Mouse (Mus musculus): ENCODE results near the gene Epha8.

The Epha8 gene

DNA sequence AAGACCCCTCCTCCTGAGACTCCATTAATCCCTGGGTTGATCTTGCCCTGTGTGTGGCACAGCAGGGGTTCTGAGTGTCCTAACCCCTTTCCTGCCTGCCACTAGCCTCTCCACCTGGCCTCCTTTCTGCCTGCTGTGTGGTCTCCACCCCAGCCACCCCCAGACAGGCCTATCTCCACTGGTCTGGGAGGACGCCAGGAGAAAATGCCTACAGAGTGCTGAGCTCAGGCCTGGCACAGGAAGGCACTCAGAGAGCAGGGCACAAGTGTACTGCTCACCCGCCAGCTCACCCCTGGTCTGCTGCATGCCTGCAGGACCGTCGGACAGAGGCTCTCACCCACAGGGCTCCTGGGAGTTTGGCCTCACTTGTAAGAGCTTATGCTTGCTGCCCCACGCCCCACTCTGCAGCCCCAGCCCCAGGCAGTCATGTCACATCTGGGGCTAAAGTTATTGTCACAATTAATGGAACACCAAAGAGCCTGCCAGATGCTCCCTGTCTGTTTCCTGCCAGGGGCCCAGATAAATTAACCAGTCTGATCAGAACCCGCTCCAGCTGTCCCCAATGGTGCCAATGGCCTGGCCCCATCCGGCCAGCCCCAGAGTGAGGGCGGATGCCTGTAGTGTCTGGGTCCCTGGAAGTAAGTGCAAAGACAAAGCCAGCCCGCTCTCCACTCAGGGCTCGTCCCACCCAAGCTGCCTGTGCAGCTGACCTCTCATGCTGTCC lies 7.2 kb downstream of the Epha8 start:
- peak; percentile 84 for DNase-seq

DNA sequence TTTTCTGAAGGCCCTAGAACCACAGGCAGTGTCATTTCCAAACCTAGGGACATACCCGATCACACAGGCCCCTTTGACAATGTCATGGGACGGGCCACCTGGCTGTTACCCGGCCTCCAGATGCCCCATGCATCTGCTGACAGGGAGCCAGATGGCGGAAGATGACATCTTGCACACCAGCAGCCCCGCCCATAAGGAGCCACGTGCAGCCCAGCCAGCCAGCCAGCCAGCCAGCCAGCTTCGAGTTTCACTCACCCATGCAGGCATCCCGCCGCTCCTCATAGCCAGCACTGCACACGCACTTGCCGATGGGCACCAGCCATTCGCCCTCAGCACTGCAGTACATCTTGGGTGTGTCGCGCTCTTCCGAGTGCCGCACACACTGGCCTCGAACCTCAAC lies 11.2 kb downstream of the Epha8 start:
- DNase-seq = peak; percentile 29

DNA sequence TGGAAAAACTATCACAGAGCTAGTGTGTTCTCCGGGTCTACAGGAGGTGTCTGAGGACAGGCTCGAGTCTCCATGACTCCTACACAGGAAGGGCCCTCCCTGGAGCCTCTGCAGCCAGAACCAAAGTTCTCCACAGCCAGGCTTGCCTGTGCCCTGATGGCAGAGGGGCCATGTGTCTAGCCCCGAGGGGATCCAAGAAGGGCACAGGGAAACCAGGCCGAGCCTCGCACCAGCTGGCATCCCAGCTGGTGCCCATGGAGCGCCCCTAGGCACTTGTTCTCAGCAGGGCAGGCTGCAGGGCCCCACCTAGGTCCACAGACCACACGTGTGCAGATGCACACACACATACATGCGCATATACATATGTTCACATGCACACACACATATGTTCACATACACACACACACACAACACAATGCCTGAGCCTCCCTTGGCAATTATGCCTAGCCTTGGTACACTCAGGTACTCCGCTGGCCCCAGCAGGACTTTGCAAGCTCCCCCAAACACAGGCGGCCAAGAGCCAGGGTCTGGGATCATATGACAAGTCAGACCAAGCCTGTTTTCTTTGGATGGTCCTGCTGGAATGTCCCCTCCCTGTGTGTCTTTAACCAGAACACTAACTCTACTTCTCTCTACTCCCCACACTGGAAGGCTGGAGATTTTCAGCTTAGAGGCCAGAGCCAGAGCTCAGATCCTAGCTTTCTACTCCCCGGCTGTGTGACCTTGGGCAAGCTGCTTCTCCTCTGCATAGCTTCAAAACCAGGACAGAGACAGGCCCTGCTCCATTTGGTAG lies 11.9 kb downstream of the Epha8 start:
- peak; percentile 63 for DNase-seq

DNA sequence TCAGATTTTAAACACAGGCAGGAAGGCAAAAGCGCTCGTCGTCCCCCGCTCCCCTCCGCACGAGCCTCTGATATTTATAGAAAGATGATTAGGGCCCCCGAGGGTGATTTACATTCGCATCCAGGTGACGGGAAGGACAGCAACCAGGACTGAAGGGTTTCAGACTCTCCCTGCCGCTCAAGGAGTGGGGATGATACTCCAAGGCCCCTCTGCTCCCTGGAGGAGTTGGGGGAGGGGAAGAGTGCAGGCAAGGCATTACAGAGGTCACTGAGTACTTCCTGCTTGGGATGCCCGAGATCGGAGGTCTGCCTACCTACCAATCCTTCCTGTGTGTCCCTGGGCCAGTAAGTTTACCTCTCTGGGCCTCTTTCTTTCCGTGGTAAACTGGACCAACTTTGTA lies 13.4 kb downstream of the Epha8 start:
- DNase-seq = no peak

DNA sequence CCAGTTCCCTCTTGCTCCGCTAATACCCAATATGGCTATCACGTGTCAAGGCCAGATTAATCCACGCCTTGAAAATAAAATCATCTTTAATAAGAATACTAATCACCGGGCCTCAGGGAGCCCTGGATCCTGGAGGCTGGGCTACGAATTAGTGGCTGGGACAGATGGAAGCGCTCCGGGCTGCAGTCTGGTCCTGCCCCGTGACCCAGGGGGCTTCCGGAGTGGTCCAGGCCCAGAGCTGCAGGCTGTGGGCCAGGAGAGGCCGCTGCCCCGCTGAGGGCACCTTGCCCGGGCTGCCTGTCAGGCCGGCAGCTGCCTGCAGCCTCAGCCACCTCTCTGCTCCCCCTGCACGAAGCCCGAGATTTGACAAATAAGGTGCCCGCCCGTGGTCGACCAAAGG lies 13.9 kb downstream of the Epha8 start:
- DNase-seq = peak; percentile 86

DNA sequence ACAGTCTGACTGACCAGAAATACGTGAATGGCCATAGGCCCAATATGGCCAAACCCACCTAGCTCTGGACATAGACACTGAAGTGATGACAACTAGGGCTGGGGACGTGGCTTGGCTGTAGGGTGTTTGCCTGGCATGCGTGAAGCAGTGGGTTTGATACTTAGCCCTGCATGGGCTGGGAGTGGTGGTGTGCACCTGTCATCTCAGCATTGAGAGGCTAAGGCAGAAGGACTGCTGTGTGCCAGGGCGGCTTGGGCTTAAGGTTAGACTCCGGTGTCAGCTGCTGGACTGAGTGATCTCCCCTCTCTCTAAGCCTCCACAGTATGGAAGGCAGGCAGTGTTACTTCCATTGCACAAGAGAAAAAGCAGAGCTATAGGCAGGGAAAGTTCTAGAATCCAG lies 18.7 kb downstream of the Epha8 start:
- DNase-seq = peak; percentile 18

DNA sequence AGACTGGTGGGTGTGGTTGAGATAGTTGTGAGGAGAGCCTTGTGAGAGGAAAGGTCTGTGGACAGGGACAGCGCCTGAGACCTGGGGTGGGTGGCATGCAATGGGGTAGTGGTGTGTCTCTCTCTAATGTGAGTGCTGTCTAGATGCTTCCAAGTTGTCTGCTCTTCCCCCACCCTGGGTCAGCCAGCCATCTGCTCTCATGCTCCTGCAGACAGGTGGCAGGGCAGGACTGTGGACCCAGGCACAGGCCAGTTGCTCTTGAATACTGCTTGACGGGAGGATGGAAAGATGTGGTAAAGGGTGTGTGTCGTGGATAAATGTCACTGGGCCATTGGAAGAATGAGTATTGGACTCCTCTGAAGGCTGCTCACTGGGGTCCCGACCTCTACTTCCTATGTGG lies 19.3 kb downstream of the Epha8 start:
- DNase-seq = peak; percentile 80

DNA sequence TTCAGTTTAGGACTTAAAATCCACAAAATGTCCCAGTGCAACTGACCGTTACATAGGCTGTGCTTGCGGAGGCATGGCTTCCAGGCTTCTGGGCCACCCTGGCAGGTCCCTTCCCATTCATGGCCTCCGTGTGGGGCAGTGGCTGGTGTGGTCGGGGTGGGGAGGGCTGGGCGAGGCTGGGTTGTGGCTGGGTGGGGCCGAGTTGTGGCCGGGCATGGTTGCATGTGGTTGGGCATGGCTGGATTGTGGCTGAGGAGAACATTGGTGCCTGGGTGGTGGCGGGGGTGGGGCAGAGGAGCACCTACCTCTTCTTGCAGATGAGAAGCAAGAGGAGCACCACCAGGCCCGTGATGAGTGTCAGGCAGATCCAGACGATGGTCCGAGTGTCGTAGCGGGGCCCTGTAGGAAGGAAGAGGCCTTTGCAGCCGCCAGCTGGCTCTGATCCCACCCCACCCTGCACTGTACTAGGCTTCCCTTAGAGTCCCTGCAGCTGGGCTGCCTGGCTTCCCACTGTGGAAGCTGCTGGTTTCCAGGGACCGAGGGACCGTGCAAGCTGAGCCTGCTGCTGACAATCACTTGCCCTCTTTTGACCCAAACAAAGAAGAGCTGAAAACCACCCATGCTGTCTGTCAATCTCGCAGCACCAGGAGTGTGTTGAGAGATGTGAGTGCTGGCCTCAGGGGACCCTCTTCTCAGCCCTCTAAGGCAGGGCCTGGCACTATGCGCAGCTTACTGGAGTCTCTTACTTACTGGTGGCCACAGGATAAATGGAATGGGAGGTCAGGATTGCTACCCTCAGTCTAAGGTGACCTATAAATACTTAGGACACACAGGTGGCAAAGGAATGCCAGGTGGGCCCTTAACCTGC lies 21.6 kb downstream of the Epha8 start:
- DNase-seq = no peak

DNA sequence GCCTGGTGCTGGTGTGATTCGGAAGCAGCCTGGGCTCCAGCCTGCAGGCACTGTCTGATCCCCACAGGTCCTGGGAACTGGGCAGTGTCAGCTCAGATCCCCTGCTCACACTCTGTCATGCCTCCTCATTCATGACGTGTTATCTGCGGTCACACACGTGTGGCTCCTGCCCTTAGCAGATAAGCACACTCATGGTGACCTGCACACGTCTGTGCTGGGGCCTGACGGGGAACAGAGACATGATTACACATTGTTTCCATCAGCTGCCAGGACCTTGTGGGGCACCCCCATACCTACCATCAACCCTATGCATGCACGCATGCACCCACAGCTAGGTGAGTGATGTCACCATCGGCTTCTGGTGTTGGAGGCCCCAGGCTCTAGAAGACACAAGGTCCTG lies 26.1 kb downstream of the Epha8 start:
- DNase-seq = no peak

DNA sequence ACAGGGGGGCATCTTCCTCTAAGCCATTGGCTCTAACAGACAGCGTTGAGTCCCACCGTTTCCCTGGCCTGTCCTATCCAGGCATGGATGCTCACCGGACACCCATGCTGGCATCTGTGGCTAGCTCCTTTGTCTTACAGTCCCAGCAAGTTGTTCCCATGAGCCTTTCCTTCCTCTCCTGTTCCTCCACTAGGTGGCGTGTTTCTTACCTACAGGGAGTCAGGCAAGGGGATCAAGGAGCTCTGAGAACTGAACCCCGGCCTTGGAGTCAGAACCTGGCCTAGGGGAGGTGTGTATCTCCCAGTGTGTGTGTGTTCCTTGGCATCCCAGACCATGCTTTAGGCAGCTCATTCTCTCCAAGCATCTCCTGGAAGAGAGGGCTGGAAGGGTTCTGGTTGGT lies 27.7 kb downstream of the Epha8 start:
- peak; percentile 67 for DNase-seq

DNA sequence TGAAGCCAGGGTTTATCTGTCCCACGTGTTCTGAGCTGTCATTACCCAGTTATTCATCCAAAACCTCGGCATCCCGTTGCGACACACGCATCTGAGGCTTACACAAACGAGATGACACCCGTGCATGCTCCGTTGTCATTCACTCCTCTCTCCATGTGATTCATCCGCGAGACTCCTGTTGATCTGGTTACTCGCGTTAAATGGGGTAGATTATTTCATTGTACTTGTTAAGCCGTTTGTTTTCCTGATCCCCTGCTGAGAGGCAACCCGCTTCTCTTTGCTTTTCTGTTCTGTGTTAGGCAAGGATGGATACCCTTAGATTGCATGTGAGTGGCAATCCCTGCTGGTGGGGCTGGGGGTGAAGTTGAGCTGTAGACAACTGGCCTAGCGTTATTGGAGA lies 30.8 kb downstream of the Epha8 start:
- no peak for DNase-seq

DNA sequence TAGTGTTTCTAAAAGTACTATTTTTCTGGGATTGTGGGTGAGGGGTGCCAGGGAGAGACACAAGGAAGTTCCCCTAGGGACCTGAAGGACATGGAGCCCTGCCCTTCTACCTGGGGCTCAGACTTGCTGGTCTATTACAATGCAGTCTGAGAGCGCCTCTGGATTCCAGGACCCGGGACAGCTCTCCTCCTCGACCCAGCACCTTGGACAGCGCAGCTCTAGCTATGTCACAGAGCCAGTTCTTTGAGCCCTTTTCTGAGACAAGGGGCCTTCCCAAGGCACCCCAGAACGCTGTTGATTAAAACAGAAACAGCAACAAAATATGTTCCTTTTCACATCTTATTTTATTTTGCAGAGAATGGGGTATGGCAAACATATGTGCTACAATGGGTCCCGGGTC lies 32.1 kb downstream of the Epha8 start:
- DNase-seq = no peak

DNA sequence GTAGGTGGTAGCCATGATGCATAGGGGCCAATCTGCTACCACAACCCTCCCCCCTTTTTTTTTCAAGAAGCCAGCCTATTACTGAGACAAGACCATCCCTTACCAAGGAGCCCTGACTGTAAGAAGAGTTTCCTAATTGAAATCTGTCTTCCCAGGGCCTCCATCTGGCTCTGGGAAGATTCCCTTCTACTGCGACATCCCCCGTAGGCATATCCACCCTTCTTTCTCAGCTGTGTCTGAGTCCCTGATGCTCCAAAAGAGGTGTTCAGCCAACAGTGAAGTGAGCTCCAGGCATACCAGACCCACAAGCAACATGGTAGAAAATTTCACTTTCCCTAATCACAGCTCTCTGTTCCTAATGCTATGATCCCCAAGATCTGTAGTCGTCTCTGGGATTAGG lies 37.1 kb downstream of the Epha8 start:
- DNase-seq = no peak

DNA sequence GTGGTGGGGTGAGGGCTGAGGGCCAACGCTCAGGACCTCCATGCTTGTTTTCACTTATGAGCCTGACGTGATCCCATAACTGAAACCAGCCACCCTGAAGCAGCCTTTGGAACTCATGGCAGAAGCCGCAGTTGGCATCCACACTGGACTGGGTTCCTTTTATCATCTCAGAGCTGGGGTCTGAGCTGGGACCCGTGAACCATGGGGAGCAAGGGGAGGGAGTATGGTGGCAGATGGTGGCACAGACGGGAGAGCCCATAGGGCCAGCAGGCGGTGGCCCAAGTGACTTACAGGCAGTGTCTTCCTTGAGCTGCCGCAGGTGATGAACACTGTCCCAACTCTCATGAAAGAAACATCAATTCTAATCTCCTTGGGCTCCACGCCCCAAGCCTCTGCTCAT lies 37.8 kb downstream of the Epha8 start:
- DNase-seq = no peak

DNA sequence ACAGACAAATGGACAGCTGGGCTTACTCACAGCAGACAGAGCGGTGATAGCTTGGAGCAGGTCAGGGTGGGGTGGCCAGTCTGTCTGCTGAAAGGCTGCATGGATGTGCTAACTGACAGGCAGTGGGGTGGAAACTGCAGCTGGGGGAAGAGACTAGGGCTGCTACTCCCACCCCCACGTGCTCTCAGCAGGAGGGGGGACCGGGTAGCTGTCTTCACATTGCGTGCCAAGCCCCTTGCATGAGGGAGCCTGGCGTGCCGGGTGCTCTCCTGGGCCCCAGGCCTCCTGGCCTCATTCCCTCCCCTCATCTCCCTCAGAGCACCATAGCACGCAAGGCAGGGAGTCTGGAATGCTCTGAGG lies 39.5 kb downstream of the Epha8 start:
- no peak for DNase-seq

DNA sequence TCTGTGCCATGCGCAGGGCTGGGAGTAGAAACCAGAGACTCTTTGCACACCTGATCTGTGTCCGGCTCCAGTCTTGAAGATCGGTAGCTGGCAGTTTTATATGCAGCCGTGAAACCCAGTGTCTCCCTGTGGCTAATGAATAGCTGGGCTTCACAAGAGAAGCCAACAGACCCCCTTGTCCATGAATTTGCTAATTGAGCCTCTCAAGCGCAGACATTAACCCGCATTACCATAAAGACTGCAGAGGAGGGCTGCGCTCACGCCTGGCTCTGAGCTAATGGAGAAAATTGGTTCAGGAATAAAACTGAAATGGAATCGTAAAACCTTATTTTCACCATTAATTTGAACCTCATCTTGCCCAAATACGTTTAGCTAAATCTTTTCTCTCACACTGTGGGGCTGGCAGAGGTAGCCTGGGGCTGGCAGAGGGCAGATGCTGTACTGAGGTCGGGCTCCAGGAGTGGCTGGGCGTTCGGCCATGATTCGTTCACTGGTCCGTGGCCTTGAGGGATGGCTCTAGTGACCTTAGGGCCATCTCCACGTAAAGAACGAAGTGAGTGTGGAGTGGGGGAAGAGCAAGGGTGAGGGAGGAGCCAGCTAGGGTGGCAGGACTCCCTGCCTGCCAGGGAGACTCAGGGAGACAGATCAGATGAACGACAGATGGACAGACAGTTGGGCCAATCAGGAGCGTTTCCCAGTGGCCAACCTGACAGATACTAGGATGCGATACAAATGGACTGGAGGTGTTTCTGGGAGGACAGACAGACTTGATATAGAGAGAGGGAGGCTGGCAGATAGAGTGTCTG lies 40.1 kb downstream of the Epha8 start:
- DNase-seq = peak; percentile 62

DNA sequence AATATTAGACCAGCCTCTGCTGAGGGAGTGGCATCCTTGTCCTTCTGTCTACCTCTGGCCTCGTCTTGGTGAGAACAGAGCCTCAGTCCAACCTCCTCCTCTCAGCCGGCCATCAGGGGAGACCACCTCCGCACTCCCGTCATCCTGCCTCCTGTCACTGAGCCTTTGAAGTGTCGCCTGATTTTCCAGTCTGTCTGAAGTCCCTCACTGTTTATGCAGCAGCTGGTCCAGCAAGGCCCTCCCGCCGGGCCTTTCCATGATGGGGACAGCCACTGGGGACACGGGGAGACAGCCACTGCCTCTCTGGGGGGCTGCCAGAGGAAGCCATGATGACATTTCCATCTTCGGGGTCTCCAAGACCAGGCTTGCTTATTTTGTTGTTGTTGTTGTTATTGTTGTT lies 43.8 kb downstream of the Epha8 start:
- no peak for DNase-seq

DNA sequence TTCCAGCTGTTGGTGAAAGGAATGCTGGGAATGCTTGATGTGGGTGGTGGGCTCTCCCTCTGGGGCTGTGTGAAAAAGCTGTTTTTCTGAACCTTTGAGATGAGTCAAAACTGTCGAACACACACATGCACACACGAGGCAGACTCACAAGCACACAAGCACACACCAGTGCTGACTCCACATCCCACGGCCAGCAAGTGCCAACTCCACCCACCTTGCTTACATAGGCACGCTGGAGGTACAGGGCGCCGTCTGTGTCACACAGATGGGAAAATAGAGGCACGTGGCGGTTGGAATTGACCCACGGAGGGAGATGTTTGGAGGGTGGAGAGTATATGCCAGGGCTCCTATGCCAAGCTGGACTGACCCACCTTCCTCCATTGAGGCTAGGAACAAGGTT lies 44.8 kb downstream of the Epha8 start:
- no peak for DNase-seq

DNA sequence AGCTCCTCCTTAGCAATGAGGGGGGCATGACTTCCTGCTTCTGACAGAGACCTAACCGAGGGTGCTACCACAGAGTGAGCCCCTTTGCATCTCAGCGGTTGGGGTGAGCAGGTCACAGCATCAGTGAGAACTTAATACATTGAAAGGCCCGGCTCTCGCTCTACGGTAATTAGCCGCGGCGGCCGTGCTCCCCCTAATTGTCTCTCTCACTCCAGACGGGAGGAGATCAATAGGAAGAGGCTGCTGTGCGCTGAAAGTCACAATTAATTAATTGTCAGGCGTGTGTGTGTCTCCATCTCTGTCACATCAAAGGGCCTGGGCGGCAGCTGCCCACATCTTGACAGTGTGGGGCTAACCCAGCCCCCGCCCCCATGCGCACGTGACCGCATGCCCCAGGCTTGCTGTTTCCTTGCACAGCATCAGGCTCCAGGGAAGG lies 45.4 kb downstream of the Epha8 start:
- DNase-seq = no peak

DNA sequence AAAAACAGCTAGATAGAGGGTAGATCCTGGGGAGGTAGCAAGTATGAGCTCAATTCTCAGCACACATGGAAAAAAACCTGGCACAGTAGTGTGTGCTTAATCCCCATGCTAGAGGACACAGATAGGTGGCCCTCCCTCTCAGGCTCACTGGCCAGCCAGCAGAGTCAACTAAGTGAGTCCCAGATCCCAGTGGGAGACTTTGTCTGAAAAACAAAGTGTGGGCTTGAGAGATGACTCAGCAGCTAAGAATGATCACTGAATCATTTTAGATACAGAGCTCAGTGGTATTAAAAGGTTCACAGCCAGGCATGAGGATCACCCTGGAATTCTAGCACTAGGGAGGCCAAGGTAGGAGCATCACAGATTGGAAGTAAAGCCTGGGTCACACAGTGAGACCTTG lies 48.8 kb downstream of the Epha8 start:
- DNase-seq = no peak

DNA sequence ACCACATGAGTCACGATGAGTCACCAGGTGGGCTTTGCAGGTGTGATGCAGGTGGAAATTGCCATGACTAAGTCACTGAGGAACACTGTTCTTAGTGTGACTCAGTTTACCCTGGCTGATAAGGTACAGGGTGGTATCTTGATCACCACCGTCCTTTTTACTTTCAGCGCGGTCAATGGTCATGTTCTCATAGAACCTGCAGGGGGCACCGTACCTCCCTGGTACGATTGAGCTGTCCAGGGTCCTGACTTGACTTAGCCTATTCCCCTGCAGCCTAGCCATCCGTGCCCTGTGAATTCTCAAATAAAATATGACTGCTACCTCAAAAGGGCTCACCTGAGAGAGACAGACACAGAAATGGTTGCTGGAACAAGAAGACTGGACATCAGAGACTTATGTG lies 49.6 kb downstream of the Epha8 start:
- DNase-seq = no peak

DNA sequence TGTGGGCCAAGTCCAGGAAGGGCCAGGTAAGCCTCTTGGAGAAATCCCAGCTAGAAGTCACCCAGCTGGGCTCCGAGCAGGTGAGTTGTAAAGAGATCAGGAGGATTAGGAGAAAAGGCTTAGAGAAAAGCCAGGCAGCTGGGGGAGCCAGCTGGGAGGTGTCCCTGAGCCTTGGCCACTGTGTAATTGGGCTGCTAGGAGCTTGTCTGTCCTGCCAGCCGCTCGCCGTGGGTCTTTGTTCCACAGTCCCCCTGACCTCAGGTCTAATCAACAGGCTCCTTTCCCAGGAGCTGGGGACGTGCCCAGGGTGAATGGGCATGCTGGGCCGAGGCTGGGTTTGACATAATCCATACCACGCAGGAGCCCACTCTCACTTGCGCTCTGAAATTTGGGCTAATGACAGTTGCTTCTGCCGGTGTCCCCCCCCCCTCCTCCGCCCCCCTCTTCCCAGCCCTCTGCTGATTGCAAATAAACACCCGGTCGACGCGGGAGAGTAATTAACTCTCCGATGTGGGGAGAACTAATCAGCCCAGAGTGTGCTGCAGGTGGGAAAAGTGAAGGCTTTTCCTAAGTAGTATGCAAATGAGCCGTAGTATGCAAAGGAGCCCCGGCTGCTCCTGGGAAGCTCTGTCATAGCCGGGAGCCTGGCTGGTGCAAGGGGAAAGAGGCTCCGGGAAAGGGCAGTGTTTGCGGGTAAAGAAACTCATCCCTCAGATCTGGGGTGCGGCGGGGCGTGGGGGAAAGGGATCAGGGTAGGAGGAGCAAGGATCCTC lies 51.7 kb downstream of the Epha8 start:
- DNase-seq = no peak

Data from cerebellum, adult 9-11 months (tissue).